Mouse (Mus musculus) CH12.LX (cell line): ENCODE measurements around the gene Olfr56. TPM values are rescaled to one million over a fixed set of nuclear protein-coding genes. Genes with fewer than 3 reads are reported as not detected.

Experiments used
- DNase-seq: peaks from one replicate; pipeline ENCODE4 v3.0.0-alpha.2; 2013; ENCODE audit errors: extremely low read depth
- H3K27ac ChIP-seq: 2 replicates; pipeline ENCODE4 v1.5.1; 2012; ENCODE audit warnings: low read depth, mild to moderate bottlenecking, control low read depth, moderate library complexity; ENCODE audit not compliant: insufficient read depth
- H3K27me3 ChIP-seq: replicated peaks from 2 replicates; pipeline ENCODE3; 2012; ENCODE audit warnings: inconsistent platforms
- H3K36me3 ChIP-seq, 2 experiments: replicated peaks in 1 of 2; 2 replicates each; pipeline versions ENCODE3 to v1.6.1; 2012; ENCODE audit warnings: inconsistent platforms in 1 of 2, low read length in 1 of 2, mild to moderate bottlenecking in 1 of 2, mixed read lengths in 1 of 2, moderate library complexity in 1 of 2; ENCODE audit not compliant: control insufficient read depth in 1 of 2, insufficient read depth in 1 of 2
- H3K4me1 ChIP-seq, 2 experiments: 2 replicates each; pipeline ENCODE4 v1.6.1; 2012; ENCODE audit warnings: inconsistent platforms in 1 of 2, moderate library complexity in 1 of 2; ENCODE audit not compliant: insufficient read depth in 2 of 2, control insufficient read depth in 1 of 2
- H3K4me2 ChIP-seq: 2 replicates; pipeline ENCODE4 v1.6.1; 2012; ENCODE audit warnings: low read depth, mild to moderate bottlenecking, control low read depth; ENCODE audit not compliant: poor library complexity, insufficient read depth, severe bottlenecking
- H3K4me3 ChIP-seq, 3 experiments: fragments of 150-350 bp in 1 of 3; sonication (generic) in 1 of 3; replicated peaks in 1 of 3; 2 replicates each; pipeline versions ENCODE3 to v1.5.1; 2011 to 2012; ENCODE audit warnings: low read depth in 2 of 3, low read length in 2 of 3, mild to moderate bottlenecking in 2 of 3, moderate library complexity in 2 of 3, control low read depth in 1 of 3, improper control_type of control experiment in 1 of 3, inconsistent platforms in 1 of 3, mixed read lengths in 1 of 3; ENCODE audit not compliant: poor library complexity in 1 of 3
- H3K79me2 ChIP-seq: replicated peaks from 2 replicates; pipeline ENCODE4 v1.6.1; 2012; ENCODE audit warnings: mild to moderate bottlenecking, moderate library complexity; ENCODE audit not compliant: control insufficient read depth, poor library complexity, insufficient read depth, severe bottlenecking; ENCODE audit errors: extremely low read depth
- H3K9ac ChIP-seq: 2 replicates; pipeline ENCODE4 v1.6.1; 2012; ENCODE audit warnings: low read depth, mild to moderate bottlenecking, control low read depth, moderate library complexity; ENCODE audit not compliant: insufficient read depth
- H3K9me3 ChIP-seq: replicated peaks from 2 replicates; pipeline ENCODE3; 2012; ENCODE audit warnings: low read length, inconsistent platforms, mixed read lengths
- BHLHE40 ChIP-seq: IDR thresholded peaks from 2 replicates; pipeline ENCODE4 v1.6.1; 2011; ENCODE audit warnings: mild to moderate bottlenecking, low read depth, low read length, improper control_type of control experiment
- GABPA ChIP-seq: IDR thresholded peaks from 2 replicates; pipeline ENCODE4 v1.6.1; 2012; ENCODE audit warnings: low read depth, low read length, improper control_type of control experiment, inconsistent platforms; ENCODE audit not compliant: insufficient replicate concordance
- HCFC1 ChIP-seq: IDR thresholded peaks from 2 replicates; pipeline ENCODE4 v1.6.1; 2012; ENCODE audit warnings: low read depth, mild to moderate bottlenecking, inconsistent platforms, low read length, improper control_type of control experiment
- MAFK ChIP-seq: IDR thresholded peaks from 2 replicates; pipeline ENCODE4 v1.6.1; 2011; ENCODE audit warnings: low read length, improper control_type of control experiment; ENCODE audit not compliant: insufficient replicate concordance
- MAX ChIP-seq: IDR thresholded peaks from 2 replicates; pipeline ENCODE4 v1.6.1; 2011; ENCODE audit warnings: low read length, improper control_type of control experiment
- MEF2A ChIP-seq: IDR thresholded peaks from 2 replicates; pipeline ENCODE4 v1.6.1; 2014; ENCODE audit warnings: low read depth, mild to moderate bottlenecking, inconsistent platforms, low read length, improper control_type of control experiment, borderline replicate concordance
- PAX5 ChIP-seq: IDR thresholded peaks from 2 replicates; pipeline ENCODE4 v1.6.1; 2012; ENCODE audit warnings: low read length, inconsistent platforms, mixed read lengths
- POLR2A ChIP-seq: IDR thresholded peaks from 2 replicates; pipeline ENCODE4 v1.6.1; 2011; ENCODE audit warnings: low read depth, mild to moderate bottlenecking, improper control_type of control experiment, low read length
- RCOR1 ChIP-seq: conservative IDR thresholded peaks from 2 replicates; pipeline ENCODE4 v1.6.1; 2012; ENCODE audit warnings: low read depth, mild to moderate bottlenecking, inconsistent platforms, low read length, improper control_type of control experiment
- SIN3A ChIP-seq: IDR thresholded peaks from 2 replicates; pipeline ENCODE4 v1.6.1; 2012; ENCODE audit warnings: low read length, improper control_type of control experiment, inconsistent platforms
- TCF12 ChIP-seq: IDR thresholded peaks from 2 replicates; pipeline ENCODE4 v1.6.1; 2014; ENCODE audit warnings: low read depth, mild to moderate bottlenecking, inconsistent platforms, low read length, improper control_type of control experiment
- UBTF ChIP-seq: IDR thresholded peaks from 2 replicates; pipeline ENCODE4 v1.6.1; 2012; ENCODE audit warnings: low read depth, mild to moderate bottlenecking, inconsistent platforms, low read length, improper control_type of control experiment, moderate library complexity
- USF1 ChIP-seq: IDR thresholded peaks from 2 replicates; pipeline ENCODE4 v1.6.1; 2014; ENCODE audit warnings: low read depth, mild to moderate bottlenecking, inconsistent platforms, low read length, improper control_type of control experiment
- USF2 ChIP-seq: conservative IDR thresholded peaks from 2 replicates; pipeline ENCODE4 v1.6.1; 2011; ENCODE audit warnings: low read depth, low read length, improper control_type of control experiment
- ZKSCAN1 ChIP-seq: IDR thresholded peaks from 2 replicates; pipeline ENCODE4 v1.6.1; 2012; ENCODE audit warnings: low read depth, inconsistent platforms, low read length, improper control_type of control experiment, borderline replicate concordance
- ZMIZ1 ChIP-seq: IDR thresholded peaks from 2 replicates; pipeline ENCODE4 v1.6.1; 2012; ENCODE audit warnings: low read depth, mild to moderate bottlenecking, inconsistent platforms, low read length, improper control_type of control experiment
- ZNF384 ChIP-seq: IDR thresholded peaks from 2 replicates; pipeline ENCODE4 v1.6.1; 2012; ENCODE audit warnings: low read depth, low read length, improper control_type of control experiment, inconsistent platforms
- dilution Hi-C: fragments of 300-500 bp; cut with MboI; formaldehyde crosslinking; loops from 2 replicates; pipeline ENCODE4 v1.14.3; 2020; ENCODE audit warnings: low sequenced_read_pairs; ENCODE audit not compliant: extremely low pct_unique_long_range_greater_than_20kb, extremely low pct_ligation_motif_present
- in situ Hi-C: fragments of 300-500 bp; cut with MboI; formaldehyde crosslinking; loops from 3 replicates; pipeline ENCODE4 v1.14.3; 2019; ENCODE audit warnings: low sequenced_read_pairs, low pct_ligation_motif_present, low pct_unique_long_range_greater_than_20kb, mixed read lengths
- polyA plus RNA-seq: library from polyadenylated mRNA; unstranded; fragments of >175 nt; gene quantifications from 2 replicates; pipeline ENCODE4 v1.2.1, GENCODE M21; 2012; ENCODE audit warnings: low read depth; ENCODE audit not compliant: insufficient read length
- total RNA-seq, 2 experiments: library from RNA; depleted of rRNA; stranded (reverse); fragments of 300-350 nt in 1 of 2; fragments of >200 nt in 1 of 2; gene quantifications; 2 replicates each; pipeline ENCODE4 v1.2.3; 2012 to 2014

Gene Olfr56
- total and polyA plus RNA-seq, 3 experiments, result not detected

DNA sequence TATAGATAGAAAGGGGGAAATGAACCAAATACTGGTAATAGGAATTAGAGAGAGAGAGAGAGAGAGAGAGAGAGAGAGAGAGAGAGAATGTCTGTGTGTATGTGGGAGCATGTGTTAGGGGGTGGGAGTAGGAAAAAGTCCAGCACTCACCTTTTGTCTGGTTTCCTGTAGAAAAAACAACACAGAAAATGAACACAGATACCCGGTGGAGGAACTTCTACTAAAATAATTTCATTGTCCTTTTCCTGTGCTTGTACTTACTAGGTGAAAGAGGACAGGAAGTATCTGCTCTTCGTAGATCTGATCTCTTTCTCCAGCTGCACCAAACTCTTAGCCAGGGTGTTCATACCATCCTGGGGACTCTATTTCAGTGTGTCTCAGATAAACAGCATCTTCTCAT is 135.5 kb downstream of the Olfr56 start:
- in situ Hi-C loops, result loop anchor here (25.0 kb wide), 1 partner anchor 148 kb away; no protein-coding TSS in a partner anchor
- Histone ChIP-seq H3K27me3 (peaks cover 4% of the 10 kb centered on the region), H3K4me3 (no peak overlapping the region), H3K4me2 (no peak overlapping the region), H3K4me1 (no peaks in the 10 kb centered on the region), H3K9ac (no peak overlapping the region), H3K79me2 (no peaks in the 10 kb centered on the region), H3K27ac (no peak overlapping the region), H3K9me3 (no peaks in the 10 kb centered on the region), H3K36me3 (no peaks in the 10 kb centered on the region)
- TF ChIP-seq USF2 (no peak), RCOR1 (no peak), ZKSCAN1 (no peak), UBTF (no peak), POLR2A (no peak), SIN3A (no peak), GABPA (no peak), MAX (no peak), ZNF384 (no peak), MAFK (no peak), TCF12 (no peak), USF1 (no peak)
- dilution Hi-C loops, result no loop called here
- DNase-seq, result no peak

DNA sequence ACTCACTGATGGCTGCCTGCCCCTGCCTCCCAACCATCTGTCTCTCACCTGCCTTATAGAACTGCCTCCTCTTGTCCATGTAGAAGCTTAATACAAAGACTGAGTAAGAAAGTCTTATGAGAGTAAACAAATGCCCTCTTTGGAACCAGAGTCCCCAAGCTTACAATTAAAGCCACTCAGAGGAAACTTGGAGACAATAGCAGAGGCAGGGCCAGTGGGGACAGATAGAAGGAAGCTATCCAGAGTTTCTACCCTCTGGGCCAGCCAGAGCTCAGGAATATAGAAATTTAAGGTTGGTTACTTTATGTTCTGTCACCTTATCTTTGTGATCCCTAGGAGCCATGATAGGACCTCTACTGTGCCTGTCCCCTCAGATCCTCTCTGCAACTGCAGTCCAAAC is 136.1 kb downstream of the Olfr56 start, which contains the start of gene Olfr1396:
Olfr1396 (minus strand) TSS at position 101 of the 400 bp plus-strand sequence.
- Histone ChIP-seq H3K27ac (no peak within 1 kb of the TSS), H3K9ac (no peak within 1 kb of the TSS), H3K36me3 (no peaks in the 10 kb centered on the region), H3K27me3 (peaks cover 4% of the 10 kb centered on the region), H3K79me2 (no peaks in the 10 kb centered on the region), H3K4me2 (no peak within 1 kb of the TSS), H3K4me3 (no peak within 1 kb of the TSS), H3K9me3 (no peaks in the 10 kb centered on the region), H3K4me1 (no peaks in the 10 kb centered on the region)
- TF ChIP-seq MEF2A, result no peak
- no peak for TF ChIP-seq BHLHE40
- no peak for TF ChIP-seq USF1
- TF ChIP-seq GABPA, result no peak
- no peak for TF ChIP-seq MAFK
- TF ChIP-seq PAX5, result no peak
- TF ChIP-seq RCOR1, result no peak
- TF ChIP-seq TCF12, result no peak
- TF ChIP-seq ZMIZ1, result no peak
- TF ChIP-seq HCFC1, result no peak
- dilution Hi-C loops (no loop called here), in situ Hi-C loops (loop anchor here (25.0 kb wide), 1 partner anchor 148 kb away; no protein-coding TSS in a partner anchor)
- no peak for DNase-seq
